Mouse (Mus musculus) cortical plate, adult 2 months (tissue): ENCODE results near the gene Ccdc155.

Experiments
- CTCF ChIP-seq: fragments of 200-500 bp; IDR thresholded peaks from 2 replicates; pipeline ENCODE4 v1.5.1; 2011; ENCODE audit warnings: mild to moderate bottlenecking, control low read depth, low read length; ENCODE audit not compliant: insufficient read depth; ENCODE audit errors: extremely low read depth
- POLR2A ChIP-seq: fragments of 200-500 bp; IDR thresholded peaks from 2 replicates; pipeline ENCODE4 v1.6.1; 2011; ENCODE audit warnings: mild to moderate bottlenecking, low read length, control low read depth; ENCODE audit not compliant: insufficient read depth; ENCODE audit errors: extremely low read depth

DNA sequence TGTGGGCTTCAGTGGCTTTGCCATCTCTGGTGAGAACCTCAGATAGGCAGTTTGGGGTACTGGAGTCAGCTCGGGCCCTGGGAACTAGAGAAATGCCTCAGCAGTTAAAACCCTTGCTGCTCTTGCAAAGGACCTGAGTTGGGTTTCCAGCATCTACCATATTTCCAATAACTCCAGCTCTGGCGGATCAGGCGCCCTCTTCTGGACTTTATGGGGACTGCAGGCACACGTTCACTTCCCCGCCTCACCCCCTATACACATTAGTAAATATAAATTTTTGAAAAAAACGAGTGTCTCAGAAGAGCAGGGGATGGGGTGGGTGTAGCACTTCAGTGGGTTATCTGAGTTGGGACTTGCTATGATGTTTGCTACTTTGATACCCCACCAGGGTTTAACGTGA lies 31.7 kb downstream of the Ccdc155 start:
- TF ChIP-seq POLR2A = no peak; the same call in 1 of the 2 replicates
- TF ChIP-seq CTCF = peak; percentile 36
